Mouse (Mus musculus): ENCODE data around the gene Phactr1.

Gene Phactr1

DNA sequence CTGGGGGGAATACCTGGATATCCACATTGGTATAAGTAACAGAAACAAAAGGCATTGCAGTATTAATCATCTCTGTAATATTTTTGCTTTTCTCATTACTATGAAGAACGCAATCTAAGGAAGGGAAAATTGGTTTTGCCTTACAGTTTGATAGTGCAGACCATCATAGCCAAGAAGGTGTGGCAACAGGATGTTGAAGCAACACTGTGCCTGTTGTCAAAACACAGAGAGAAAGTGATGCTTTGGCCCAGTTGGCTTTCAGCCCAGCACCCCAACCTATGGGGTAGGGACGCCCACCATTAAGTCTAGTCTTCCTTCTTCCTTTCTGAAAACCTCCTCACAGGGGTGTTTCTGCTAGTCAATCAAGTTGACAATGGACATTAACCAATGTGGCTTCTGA, 294.1 kb downstream of the Phactr1 start:
- no peak for ATAC-seq (ENCODE audit: low TSS enrichment)

GRCm38 (mm10) chr13:42976144-42976543, 295.7 kb downstream of the Phactr1 start:
- no peak for ATAC-seq (ENCODE audit: low TSS enrichment)

DNA sequence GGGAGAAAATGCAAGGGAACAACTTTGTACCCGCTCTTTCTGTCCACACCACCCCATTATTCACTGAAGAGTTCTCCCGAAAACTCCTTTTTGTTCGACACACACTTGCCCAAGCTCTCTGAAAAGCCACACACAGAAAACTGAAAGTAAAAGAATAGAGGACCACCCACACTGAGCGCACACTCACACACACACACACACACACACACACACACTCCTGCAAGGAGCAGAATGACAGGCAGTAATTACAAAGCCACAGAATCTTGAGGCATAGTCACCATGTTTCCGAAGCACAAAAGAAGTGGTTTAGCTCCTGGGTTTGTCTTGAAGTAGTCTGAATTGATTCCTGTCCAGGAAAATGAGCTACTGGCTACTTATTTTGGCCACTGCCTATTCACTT, 296.5 kb downstream of the Phactr1 start:
- ATAC-seq (ENCODE audit: low TSS enrichment), result no peak

DNA sequence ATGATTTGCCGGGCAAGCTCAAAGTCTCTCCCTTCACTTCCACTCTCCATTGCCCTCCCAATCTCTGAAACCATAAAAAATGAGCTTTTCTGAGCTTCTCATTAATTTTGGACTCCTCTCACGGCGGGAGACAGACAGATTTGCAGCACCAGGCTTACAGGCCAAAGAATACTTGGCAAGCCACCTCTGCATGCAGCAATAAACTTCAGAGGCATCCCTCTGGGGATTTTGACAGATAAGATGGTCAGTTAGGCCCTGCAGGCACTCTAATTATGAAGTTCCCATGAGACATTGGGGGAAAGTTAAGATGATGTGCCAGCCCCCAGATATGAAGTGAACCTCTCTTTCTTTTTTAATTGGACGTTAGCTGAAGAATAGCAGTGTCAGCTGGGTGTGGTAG, 300.2 kb downstream of the Phactr1 start:
- ATAC-seq (ENCODE audit: low TSS enrichment), result no peak

- no peak for ATAC-seq (ENCODE audit: low TSS enrichment)
These were observed 302.2 kb downstream of the Phactr1 start for GRCm38 (mm10) chr13:42982646-42983045.

DNA sequence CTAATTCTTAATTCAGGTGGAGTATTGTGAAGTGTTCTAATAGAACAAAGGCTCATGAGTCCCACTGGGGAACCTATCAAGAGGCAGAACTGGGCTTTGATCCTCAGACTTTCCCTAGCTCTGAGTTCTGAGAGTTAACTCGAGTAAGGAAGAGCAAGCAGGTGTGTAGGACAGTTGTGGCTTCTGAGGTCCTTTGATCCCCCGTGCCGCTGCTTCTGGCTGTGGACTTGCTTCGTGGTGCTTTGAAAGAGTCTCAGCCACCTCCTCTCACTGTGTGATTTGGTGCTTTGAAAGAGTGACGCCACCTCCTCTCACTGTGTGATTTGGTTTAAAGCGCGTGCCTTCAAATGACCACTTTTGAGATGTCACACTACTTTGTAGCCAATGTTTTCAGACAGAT, 305.4 kb downstream of the Phactr1 start:
- ATAC-seq (ENCODE audit: low TSS enrichment), result no peak

GRCm38 (mm10) chr13:42987931-42988579, 307.6 kb downstream of the Phactr1 start:
- no peak for ATAC-seq (ENCODE audit: low TSS enrichment)

- no peak for ATAC-seq (ENCODE audit: low TSS enrichment)
These were observed 309.1 kb downstream of the Phactr1 start for GRCm38 (mm10) chr13:42989481-42989880.

DNA sequence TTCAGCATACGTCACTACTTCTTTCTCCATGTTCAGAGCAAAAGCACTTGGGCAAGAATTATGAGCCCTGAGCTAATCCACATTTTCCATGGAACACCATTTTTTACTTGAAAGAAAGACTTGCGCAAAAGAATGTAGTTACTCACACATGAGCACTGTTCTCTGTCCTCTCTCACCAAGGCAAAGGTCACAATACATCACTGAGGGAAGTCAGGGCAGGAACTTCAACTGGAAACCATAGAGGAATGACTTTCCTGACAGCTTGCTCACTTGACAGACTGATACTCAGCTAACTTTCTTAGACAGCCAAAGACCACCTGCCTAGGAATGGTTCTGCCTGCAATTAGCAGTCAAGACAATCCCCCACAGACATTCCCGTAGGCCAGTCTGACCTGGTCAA, 309.6 kb downstream of the Phactr1 start:
- ATAC-seq (ENCODE audit: low TSS enrichment), result no peak

DNA sequence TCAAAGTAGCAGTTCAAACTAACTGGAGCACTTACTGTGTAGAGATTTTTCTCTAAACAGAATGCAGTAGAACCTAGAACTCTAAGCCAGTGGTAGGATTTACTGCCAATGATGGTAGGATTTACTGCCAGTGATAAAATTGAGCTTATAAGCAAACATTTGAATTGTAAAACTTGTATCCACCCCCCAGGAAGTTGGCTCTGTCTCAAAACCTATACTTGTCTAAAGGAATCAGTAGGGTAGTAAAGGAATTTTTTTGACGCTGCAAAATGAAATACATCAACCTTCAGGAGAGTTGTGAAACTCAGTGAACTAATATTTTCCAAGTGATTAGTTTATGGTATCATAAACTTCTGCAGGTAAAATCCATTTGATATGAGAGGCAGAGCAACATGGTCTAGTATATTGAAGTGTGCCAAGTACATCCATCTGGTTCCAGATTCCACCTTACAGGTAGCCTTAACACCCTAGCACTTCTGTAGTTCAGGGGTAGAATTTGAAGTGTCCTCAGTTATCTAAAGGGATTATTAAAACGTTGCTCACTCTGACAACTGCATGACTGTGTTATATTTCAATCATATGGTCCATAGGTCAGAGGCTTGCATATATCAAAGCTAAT, 310.2 kb downstream of the Phactr1 start:
- no peak for ATAC-seq (ENCODE audit: low TSS enrichment)

- ATAC-seq (ENCODE audit: low TSS enrichment), result no peak
These were observed 310.7 kb downstream of the Phactr1 start for GRCm38 (mm10) chr13:42991164-42991563.

GRCm38 (mm10) chr13:42992306-42992705, 311.9 kb downstream of the Phactr1 start:
- ATAC-seq (ENCODE audit: low TSS enrichment), result 0 out of 2 replicates have a peak, but pooled peaks have one; percentile 17

DNA sequence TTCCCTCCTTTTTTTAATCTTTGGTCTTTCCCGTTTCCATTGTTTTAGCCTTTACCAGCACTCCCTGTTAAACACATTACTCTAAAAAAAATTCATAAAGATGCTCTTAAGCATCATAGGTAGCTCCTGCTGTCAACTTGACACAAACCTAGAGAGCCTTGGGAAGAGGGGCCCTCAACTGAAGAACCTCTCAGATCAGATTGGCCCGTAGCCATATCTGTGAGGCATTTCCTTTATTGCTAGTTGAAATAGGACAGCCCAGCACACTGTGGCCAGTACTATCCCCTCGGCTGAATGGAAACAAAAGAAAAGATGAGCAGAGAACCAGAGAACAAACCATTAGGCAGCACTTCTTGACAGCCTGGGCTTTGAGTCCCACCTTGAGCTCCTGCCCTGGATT, 313.9 kb downstream of the Phactr1 start:
- ATAC-seq (ENCODE audit: low TSS enrichment), result no peak

GRCm38 (mm10) chr13:42996188-42996587, 315.8 kb downstream of the Phactr1 start:
- ATAC-seq (ENCODE audit: low TSS enrichment), result peak; percentile 72

- ATAC-seq (ENCODE audit: low TSS enrichment), result no peak
These were observed 318.9 kb downstream of the Phactr1 start for GRCm38 (mm10) chr13:42999287-42999686.

GRCm38 (mm10) chr13:43005131-43005579, 324.7 kb downstream of the Phactr1 start:
- no peak for ATAC-seq (ENCODE audit: low TSS enrichment)

GRCm38 (mm10) chr13:43008466-43008865, 328.0 kb downstream of the Phactr1 start:
- ATAC-seq (ENCODE audit: low TSS enrichment), result no peak

GRCm38 (mm10) chr13:43009596-43009995, 329.2 kb downstream of the Phactr1 start:
- no peak for ATAC-seq (ENCODE audit: low TSS enrichment)

GRCm38 (mm10) chr13:43011516-43011915, 331.1 kb downstream of the Phactr1 start:
- peak; percentile 56 for ATAC-seq (ENCODE audit: low TSS enrichment)

- no peak for ATAC-seq (ENCODE audit: low TSS enrichment)
These were observed 333.6 kb downstream of the Phactr1 start for GRCm38 (mm10) chr13:43013984-43014383.

DNA sequence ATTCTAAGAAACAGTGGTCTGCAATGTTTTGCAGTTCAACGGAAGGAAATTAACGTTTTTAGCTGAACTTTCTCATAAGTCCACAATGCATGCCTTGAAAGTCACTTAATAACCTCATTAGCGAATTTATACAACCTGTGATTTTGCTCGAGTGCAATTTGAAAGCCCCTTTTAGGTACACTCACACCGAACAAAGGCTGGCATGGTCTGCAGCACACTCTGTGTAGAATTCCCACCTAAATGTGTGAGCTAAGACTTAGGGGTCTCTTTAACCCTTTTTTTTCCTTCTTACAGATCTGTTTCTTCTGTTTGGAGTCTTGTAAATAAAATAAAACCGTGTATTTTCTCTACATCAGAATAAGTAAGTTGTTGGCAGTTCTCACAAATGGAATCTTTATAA, 335.3 kb downstream of the Phactr1 start:
- ATAC-seq (ENCODE audit: low TSS enrichment), result no peak

- peak; percentile 53; the same call in 1 of the 2 replicates for ATAC-seq (ENCODE audit: low TSS enrichment)
These were observed 338.4 kb downstream of the Phactr1 start for GRCm38 (mm10) chr13:43018863-43019262.

DNA sequence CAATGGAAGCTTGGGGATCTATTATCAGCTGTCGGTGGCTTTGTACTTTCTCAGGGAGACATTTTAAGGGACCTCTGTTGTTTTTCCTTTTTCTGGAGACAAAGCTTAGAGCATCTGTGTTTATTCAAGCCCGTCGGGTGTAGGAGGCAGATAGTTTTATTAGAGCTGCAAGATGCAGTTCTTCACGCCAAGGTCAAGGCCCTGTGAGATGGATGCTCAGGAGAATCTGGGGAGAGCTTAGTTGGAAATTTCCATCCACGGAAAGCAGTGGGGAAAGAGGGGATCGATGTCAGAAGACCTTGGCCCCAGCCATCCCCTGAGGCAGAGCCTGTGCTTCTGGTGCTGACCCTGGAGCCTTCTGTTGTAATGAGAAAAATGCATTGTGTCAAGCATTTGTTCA, 340.6 kb downstream of the Phactr1 start:
- no peak for ATAC-seq (ENCODE audit: low TSS enrichment)

DNA sequence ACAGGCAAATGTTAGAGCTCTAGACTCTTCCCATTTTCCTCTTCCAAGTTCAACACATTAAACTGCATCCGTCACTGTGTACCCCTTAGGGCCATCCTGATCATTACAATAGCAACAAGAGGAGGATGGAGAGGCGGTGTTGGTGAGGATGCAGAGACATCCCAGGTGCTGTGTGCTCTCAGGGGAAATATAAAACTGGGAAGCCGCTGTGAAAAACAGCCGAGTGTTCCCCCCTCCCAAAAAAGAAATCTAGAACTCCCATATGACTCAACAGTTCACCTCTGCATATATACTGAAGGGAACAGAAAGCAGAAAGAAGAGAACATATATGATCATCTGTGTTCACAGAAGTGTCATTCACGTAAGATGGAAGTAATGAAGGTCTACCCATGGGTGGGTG, 342.6 kb downstream of the Phactr1 start:
- ATAC-seq (ENCODE audit: low TSS enrichment), result no peak

Measured in frontal cortex, adult (tissue).